Mouse (Mus musculus) embryonic facial prominence, embryonic 11.5 days (tissue): ENCODE measurements around the gene Ubl3. TPM values are rescaled to one million over a fixed set of nuclear protein-coding genes. Genes with fewer than 3 reads are reported as not detected.

Experiments used
- ATAC-seq: fragments of 200-750 bp; cut with Nextera tagmentation; replicated peaks from 2 replicates; pipeline ENCODE4 v1.8.0; 2017; ENCODE audit warnings: low read depth; ENCODE audit not compliant: insufficient number of reproducible peaks, low FRiP score, low TSS enrichment
- DNase-seq: peaks from one replicate; pipeline ENCODE4 v3.0.0-alpha.2; 2015; ENCODE audit warnings: low spot score
- H3K27ac ChIP-seq: fragments of 300-500 bp; sonication (generic); replicated peaks from 2 replicates; pipeline ENCODE4 v1.5.1; 2014; ENCODE audit warnings: mild to moderate bottlenecking, low read depth, low read length, control low read depth
- H3K27me3 ChIP-seq: fragments of 300-500 bp; sonication (generic); 2 replicates; pipeline ENCODE4 v1.6.1; 2014; ENCODE audit warnings: mild to moderate bottlenecking, low read length, moderate library complexity, mixed read lengths; ENCODE audit not compliant: control insufficient read depth, insufficient read depth
- H3K36me3 ChIP-seq: fragments of 300-500 bp; sonication (generic); replicated peaks from 2 replicates; pipeline ENCODE4 v1.6.1; 2014; ENCODE audit warnings: low read depth, mild to moderate bottlenecking, low read length, moderate library complexity, mixed read lengths; ENCODE audit not compliant: control insufficient read depth, insufficient read depth
- H3K4me1 ChIP-seq: fragments of 300-500 bp; sonication (generic); 2 replicates; pipeline ENCODE4 v1.6.1; 2014; ENCODE audit warnings: low read length, mixed read lengths; ENCODE audit not compliant: control insufficient read depth, insufficient read depth
- H3K4me2 ChIP-seq: fragments of 300-500 bp; sonication (generic); 2 replicates; pipeline ENCODE4 v1.6.1; 2014; ENCODE audit warnings: low read depth, mild to moderate bottlenecking, control low read depth, low read length, moderate library complexity
- H3K4me3 ChIP-seq: fragments of 300-500 bp; sonication (generic); 2 replicates; pipeline ENCODE4 v1.5.1; 2014; ENCODE audit warnings: low read depth, low read length, control low read depth
- H3K9ac ChIP-seq: fragments of 300-500 bp; sonication (generic); replicated peaks from 2 replicates; pipeline ENCODE4 v1.6.1; 2014; ENCODE audit warnings: mild to moderate bottlenecking, control low read depth, low read length
- H3K9me3 ChIP-seq: fragments of 300-500 bp; sonication (generic); replicated peaks from 2 replicates; pipeline ENCODE4 v1.6.1; 2016; ENCODE audit warnings: mild to moderate bottlenecking, low read length, inconsistent platforms, mixed read lengths; ENCODE audit not compliant: control insufficient read depth
- whole genome bisulfite sequencing: fragments of 180-500 bp; shearing (Covaris S2); extraction: QIAGEN DNeasy Blood & Tissue Kit; methylation state at CpG from one replicate; pipeline ENCODE4 v1.1.7; 2014; 5-methylcytosine and 5-hydroxymethylcytosine counted together
- polyA plus RNA-seq: library from polyadenylated mRNA; unstranded; fragments of >200 nt; fragmentation: Nextera tagmentation; extraction: Ambion mirVana; gene quantifications from 2 replicates; pipeline ENCODE4 v1.2.1, GENCODE M21; 2014

Gene Ubl3
- polyA plus RNA-seq, 1 experiment from 2014 or later: 69.8 TPM

- Histone ChIP-seq H3K27me3 (no peaks in the 10 kb centered on the region), H3K4me1 (no peaks in the 10 kb centered on the region), H3K36me3 (no peaks in the 10 kb centered on the region), H3K4me2 (no peak overlapping the region), H3K9me3 (no peaks in the 10 kb centered on the region), H3K27ac (no peak overlapping the region), H3K9ac (no peak overlapping the region), H3K4me3 (no peak overlapping the region)
- 86% methylated on average over 5 of the region's 5 CpGs for WGBS
- no peak for ATAC-seq
- no peak for DNase-seq
Observed at GRCm38 (mm10) chr5:148512042-148512640, 40.4 kb downstream of the Ubl3 start.

GRCm38 (mm10) chr5:148510265-148510664 is 42.3 kb downstream of the Ubl3 start:
- Histone ChIP-seq H3K4me2 (no peak overlapping the region), H3K4me3 (no peak overlapping the region), H3K27ac (no peak overlapping the region), H3K4me1 (no peaks in the 10 kb centered on the region), H3K9ac (no peak overlapping the region), H3K36me3 (no peaks in the 10 kb centered on the region; the same call in 1 of the 2 replicates), H3K27me3 (no peaks in the 10 kb centered on the region), H3K9me3 (no peaks in the 10 kb centered on the region)
- 81% methylated on average over 2 of the region's 2 CpGs for WGBS
- no peak for ATAC-seq
- no peak for DNase-seq

- Histone ChIP-seq H3K9me3 (no peaks in the 10 kb centered on the region), H3K4me2 (no peak overlapping the region), H3K4me3 (no peak overlapping the region), H3K27ac (no peak overlapping the region), H3K27me3 (no peaks in the 10 kb centered on the region), H3K36me3 (no peaks in the 10 kb centered on the region; the same call in 1 of the 2 replicates), H3K9ac (no peak overlapping the region), H3K4me1 (no peaks in the 10 kb centered on the region)
- DNase-seq (no peak), ATAC-seq (no peak)
- WGBS: 83% methylated on average over 7 of the region's 7 CpGs
Observed at GRCm38 (mm10) chr5:148509731-148510130, 42.9 kb downstream of the Ubl3 start.

GRCm38 (mm10) chr5:148508901-148509604 is 43.5 kb downstream of the Ubl3 start:
- H3K9ac ChIP-seq: no peak overlapping the region
- WGBS: 85% methylated on average over 11 of the region's 11 CpGs
- DNase-seq (no peak), ATAC-seq (no peak)
- no peaks in the 10 kb centered on the region for H3K27me3 ChIP-seq
- H3K4me1 ChIP-seq: no peaks in the 10 kb centered on the region
- H3K4me2 ChIP-seq: no peak overlapping the region
- no peak overlapping the region for H3K4me3 ChIP-seq
- no peaks in the 10 kb centered on the region; the same call in 1 of the 2 replicates for H3K36me3 ChIP-seq
- no peaks in the 10 kb centered on the region for H3K9me3 ChIP-seq
- H3K27ac ChIP-seq: no peak overlapping the region

GRCm38 (mm10) chr5:148505381-148505780 is 47.2 kb downstream of the Ubl3 start:
- DNase-seq (no peak), ATAC-seq (no peak)
- Histone ChIP-seq H3K4me2 (no peak overlapping the region), H3K27ac (no peak overlapping the region), H3K27me3 (no peaks in the 10 kb centered on the region), H3K36me3 (no peaks in the 10 kb centered on the region; the same call in 1 of the 2 replicates), H3K4me3 (no peak overlapping the region), H3K9ac (no peak overlapping the region), H3K9me3 (no peaks in the 10 kb centered on the region), H3K4me1 (no peaks in the 10 kb centered on the region)
- 94% methylated on average over 17 of the region's 17 CpGs for WGBS

- no peaks in the 10 kb centered on the region for H3K4me1 ChIP-seq
- no peak overlapping the region for H3K4me3 ChIP-seq
- 95% methylated on average over 6 of the region's 6 CpGs for WGBS
- no peaks in the 10 kb centered on the region for H3K9me3 ChIP-seq
- H3K9ac ChIP-seq: no peak overlapping the region
- no peaks in the 10 kb centered on the region; the same call in 1 of the 2 replicates for H3K36me3 ChIP-seq
- no peak for DNase-seq
- no peak overlapping the region for H3K4me2 ChIP-seq
- no peak for ATAC-seq
- H3K27me3 ChIP-seq: no peaks in the 10 kb centered on the region
- no peak overlapping the region for H3K27ac ChIP-seq
Observed at GRCm38 (mm10) chr5:148502237-148502636, 50.4 kb downstream of the Ubl3 start.

- no peak for DNase-seq
- H3K27me3 ChIP-seq: no peaks in the 10 kb centered on the region
- no peaks in the 10 kb centered on the region for H3K4me1 ChIP-seq
- H3K27ac ChIP-seq: no peak overlapping the region
- no peaks in the 10 kb centered on the region; the same call in 1 of the 2 replicates for H3K36me3 ChIP-seq
- WGBS: 87% methylated on average over 6 of the region's 6 CpGs
- no peak overlapping the region for H3K4me2 ChIP-seq
- H3K9me3 ChIP-seq: no peaks in the 10 kb centered on the region
- no peak overlapping the region for H3K4me3 ChIP-seq
- ATAC-seq: no peak
- H3K9ac ChIP-seq: no peak overlapping the region
Observed at GRCm38 (mm10) chr5:148501228-148501957, 51.2 kb downstream of the Ubl3 start.

GRCm38 (mm10) chr5:148500516-148500915 is 52.1 kb downstream of the Ubl3 start:
- Histone ChIP-seq H3K4me3 (no peak overlapping the region), H3K36me3 (no peaks in the 10 kb centered on the region; the same call in 1 of the 2 replicates), H3K4me1 (no peaks in the 10 kb centered on the region), H3K9me3 (no peaks in the 10 kb centered on the region), H3K4me2 (no peak overlapping the region), H3K27me3 (no peaks in the 10 kb centered on the region), H3K27ac (no peak overlapping the region), H3K9ac (no peak overlapping the region)
- DNase-seq (no peak), ATAC-seq (no peak)
- 93% methylated on average over 8 of the region's 8 CpGs for WGBS
